Mouse (Mus musculus): ENCODE results near the gene Cdkn1b.

Gene Cdkn1b

GRCm38 (mm10) chr6:134972096-134972495 is 51.9 kb downstream of the Cdkn1b start:
- no peak for DNase-seq (ENCODE audit: low spot score)

Data from layer of hippocampus, adult 11-12 months (tissue).